Mouse (Mus musculus) c-Kit-negative CD71-positive TER-119-positive erythroid progenitor cells, embryonic 14.5 days (primary cell): ENCODE data around the gene Ccdc88c.

Source experiments
- DNase-seq: peaks from one replicate; pipeline ENCODE4 v3.0.0-alpha.2; 2013; ENCODE audit warnings: low read depth, low spot score

Gene Ccdc88c

DNA sequence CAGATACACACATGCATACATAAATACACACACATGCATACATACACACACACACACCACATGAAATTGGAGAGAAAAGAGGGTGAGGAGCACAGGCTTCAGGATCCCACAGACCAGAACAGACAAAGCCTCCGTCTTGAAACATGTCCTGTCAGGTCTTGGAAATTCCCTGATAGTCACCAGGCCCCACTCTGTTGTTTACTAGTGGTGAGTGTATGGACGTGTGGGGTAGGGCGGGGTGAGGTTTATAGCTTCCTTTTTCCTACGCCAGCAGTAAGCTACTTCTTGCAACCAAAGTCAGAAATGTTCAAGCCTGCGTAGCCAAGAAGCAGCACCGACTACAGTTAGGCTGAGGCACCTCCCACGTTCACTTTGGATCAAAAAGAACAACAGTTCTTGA lies 145.7 kb downstream of the Ccdc88c start:
- DNase-seq = no peak

DNA sequence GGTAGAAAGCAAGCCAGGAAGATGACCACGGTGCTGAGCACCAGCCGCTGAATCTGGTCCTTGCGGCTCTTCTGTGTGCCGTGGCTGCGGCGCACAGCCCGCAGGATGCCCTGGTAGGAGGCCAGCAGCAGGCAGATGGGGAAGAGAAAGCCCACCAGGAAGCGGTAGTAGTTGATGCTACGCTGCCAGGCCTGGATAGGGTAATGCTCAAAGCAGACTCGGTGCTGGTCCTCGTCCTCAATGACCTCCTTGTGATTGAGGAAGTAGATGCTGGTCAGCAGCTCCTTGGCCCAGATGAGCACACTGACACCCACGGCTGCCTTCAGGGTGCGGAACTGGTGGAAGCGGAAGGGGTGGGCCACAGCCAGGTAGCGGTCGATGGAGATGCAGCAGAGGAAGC lies 150.3 kb downstream of the Ccdc88c start:
- no peak for DNase-seq

DNA sequence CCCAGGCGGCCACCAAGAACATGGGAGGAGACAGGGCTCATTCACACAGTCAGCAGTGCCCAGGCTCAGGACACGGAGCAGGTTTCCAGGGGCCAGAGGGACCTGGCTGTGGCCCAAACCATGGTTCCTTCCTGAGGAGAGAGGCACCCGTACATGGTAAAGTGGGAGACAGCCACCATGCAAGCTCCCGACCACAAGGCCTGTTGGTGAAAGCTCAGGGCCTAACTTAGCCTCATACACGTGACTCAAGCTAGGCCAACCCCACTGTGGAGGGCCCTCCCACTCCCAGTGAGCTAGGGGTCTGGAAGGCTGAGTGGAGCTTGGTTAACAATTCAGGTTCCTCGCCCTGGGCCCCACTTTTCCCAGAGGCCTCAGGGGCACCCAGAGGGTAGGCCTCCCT lies 150.9 kb downstream of the Ccdc88c start:
- no peak for DNase-seq

DNA sequence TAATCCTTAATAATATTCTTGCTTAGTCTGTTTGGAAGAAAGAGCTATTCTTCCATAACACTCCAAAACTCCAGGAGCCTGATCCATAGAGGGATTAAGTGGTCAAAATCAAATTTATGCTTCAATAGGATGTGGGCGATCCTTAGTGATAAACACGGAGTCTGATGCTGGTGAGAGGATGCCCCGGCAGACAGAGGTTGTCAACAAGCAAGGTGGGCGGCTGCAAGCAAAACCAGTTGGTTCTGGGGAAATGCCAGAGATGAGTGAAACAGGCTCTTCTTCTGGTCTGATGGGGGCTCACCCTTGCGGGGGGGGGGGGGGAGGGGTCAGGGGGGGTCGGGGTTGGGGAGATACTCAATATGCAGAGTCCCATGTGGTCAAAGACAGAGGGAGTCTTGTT lies 152.9 kb downstream of the Ccdc88c start:
- no peak for DNase-seq

DNA sequence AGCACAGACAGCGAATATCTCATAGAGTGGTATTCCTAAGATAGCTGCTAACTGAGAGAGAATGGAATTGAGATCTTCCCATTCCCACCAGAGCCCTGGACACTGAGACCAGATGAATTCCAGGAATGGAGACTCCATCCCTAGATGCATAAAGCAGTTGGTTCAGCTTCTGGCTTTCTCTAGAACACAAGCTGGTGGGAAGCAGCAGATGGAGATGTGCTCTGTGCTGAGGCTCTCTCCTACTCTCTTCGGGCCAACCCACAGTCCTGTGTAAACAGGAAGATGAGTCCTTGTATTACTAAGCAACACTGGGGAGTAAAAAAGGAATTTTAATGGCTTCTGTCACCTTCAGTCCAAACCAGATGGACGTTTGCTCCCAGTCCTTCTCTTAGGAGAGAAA lies 153.3 kb downstream of the Ccdc88c start:
- DNase-seq = no peak

DNA sequence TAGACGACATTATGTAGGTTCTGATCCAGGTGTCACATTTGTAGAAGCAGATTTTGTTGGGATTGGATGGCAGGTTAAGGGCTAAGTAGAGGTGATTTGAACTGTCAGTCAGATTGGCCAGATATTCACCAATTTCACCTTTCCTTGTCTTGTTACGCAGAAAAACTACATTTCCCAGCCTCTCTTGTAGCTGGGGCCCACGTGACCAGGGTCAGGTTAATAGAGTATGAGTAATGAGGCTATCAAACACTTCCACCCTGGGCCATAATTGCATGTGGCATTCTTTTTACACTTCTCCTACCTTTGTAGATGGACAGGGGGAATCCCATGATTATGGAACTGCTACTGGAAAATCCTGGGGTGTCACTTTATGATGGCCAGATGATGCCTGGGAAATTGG lies 155.2 kb downstream of the Ccdc88c start:
- DNase-seq = no peak

DNA sequence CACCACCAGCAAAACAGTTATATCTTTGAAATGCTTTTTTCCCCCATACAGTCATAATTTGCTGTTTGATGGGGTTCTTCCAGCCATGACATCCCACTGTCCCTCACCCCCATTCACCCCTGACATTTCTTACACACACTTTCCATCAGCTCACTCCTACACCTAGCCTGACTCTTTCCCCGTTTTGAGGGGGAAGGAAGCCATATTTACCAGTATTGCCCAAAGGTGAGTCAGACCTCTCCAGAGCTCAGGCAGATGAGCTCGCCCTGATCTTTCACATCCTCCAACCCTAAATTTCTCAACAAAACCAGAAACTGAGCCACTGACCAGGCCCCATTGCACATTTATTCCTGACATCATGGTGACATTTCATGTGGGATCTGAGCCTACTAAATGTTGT lies 157.0 kb downstream of the Ccdc88c start:
- no peak for DNase-seq

DNA sequence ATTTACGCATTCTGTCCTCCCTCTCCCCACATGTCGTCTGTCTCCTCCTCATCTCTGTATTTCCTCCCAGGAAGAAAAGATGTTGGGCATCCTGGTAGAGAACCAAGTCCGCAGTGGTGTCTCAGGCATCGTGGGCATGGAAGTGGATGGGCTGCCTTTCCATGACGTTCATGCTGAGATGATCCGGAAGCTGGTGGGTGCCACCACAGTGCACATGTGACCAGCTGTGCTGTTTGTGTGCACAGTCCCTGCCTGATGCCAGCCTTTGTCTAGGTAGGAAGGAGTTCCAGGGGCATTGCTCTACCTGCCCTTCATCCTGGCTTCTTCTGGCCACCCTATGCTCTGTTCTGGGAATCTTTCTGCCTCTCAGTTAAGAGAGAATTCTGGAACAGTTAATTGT lies 157.6 kb downstream of the Ccdc88c start:
- DNase-seq = no peak

DNA sequence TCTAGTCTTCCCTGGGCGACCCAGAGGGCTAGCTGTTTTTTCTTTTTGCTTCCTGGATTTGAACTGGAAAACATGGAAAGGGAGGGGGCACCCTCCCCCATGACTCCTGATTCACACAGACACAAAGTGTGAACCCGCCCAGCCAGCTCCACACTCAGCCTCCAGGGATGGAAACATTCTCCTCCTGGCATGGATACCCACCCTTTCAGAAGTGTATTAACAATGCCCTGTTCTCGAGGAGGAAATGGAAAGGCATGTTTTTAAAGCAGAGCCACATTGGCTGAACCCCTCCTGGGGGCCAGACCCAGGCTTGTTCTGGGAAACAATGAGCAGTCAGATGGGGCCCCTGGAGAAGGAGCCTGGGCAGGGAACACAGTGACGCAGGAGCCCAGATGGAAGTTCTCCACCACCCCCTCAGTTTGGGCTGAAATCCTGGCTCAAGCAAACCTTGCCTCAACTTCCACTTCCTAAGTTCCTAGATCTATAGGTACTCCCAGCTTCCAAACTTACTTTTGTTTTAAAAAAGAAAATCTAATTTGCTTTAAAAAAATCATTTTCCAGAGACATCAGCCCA lies 160.7 kb downstream of the Ccdc88c start:
- DNase-seq = no peak

DNA sequence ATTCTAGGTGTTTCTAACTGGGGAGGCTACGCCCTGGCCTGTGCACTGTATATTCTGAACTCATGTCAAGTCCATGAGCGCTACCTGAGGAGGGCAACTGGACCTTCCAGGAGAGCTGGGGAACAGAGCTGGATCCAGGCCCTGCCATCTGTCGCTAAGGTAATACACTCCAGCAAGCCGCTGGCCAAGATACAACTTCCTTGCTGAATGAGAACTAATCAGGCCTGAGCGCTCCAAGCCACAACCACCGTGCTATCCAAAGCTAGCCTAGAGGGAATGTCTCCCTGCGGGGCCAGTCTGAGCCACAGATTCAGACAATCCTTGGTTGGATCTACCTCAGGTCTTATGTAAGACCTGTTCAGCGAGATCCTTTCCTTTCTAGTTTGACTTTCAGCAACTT lies 161.8 kb downstream of the Ccdc88c start:
- DNase-seq = no peak

DNA sequence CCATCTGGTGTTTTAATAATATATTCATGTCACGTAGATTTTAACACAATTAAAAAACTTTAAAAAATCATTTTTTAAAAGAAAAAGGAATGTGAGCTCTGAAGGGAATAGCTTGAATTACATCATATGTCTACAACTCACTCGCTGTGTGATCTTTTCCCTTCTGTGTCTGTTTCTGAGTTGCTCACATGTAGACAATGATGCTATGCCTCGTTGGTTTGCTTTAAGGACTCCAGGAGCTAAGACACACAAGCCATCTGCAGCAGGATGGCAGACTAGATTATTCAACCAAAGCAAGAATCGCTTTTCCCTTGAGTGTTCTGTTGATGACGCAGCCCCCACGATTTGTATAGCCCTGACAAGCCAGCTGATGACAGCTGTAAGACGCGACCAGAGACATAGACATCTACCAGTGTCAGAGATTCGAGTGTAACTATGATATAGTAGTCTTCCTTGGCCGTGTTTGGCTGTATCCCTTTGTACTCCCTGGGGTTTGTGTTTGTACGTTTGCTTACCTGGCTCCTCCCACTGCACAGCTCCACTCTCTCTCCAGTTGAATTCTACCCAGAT lies 163.3 kb downstream of the Ccdc88c start:
- DNase-seq = no peak

DNA sequence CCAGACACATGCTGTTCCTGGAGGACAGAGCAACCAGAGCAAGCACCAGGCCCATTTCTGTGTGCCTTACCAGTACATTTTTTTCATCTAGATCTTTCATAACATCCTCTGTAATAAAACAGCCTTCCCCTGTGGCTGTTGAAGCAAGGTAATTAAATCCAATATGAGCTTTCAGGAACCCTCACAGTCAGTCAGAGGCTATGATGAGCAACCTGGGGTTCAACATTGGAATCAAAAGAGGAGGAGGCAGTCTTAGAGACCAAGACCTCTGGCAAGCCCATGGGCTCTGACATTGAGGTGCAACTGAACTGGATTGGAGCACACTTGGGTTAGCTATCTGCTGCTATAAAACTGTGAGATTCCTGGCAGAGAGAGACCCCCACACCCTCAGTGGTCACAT lies 163.8 kb downstream of the Ccdc88c start:
- no peak for DNase-seq

DNA sequence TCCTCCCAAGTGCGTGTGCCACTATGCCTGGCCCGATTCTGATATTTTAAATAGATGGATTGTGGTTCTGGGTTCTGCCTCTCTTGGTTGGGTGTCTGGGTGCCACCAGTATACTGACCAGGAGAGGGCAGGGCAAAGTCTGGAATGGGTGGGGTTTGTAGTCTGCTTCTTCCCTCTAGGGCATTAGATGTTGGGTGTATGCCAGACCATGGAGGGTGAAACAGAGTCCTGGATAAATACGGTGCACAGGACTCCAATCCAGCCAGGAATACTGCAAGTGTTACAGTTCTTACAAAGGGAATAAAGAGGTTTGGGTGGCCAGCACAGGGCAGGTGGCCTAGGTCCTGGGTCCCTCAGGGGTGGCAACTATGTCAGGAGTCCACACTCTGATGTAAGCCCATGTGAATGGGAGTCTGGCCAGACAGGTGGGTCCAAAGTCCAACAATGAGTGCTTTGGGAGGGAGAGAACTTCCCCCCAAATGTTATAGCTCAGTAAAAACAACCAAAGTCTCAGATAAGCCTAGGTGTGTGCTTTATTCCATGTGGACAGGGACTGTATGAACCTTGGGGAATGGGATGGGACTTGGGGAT lies 165.9 kb downstream of the Ccdc88c start:
- DNase-seq = no peak

DNA sequence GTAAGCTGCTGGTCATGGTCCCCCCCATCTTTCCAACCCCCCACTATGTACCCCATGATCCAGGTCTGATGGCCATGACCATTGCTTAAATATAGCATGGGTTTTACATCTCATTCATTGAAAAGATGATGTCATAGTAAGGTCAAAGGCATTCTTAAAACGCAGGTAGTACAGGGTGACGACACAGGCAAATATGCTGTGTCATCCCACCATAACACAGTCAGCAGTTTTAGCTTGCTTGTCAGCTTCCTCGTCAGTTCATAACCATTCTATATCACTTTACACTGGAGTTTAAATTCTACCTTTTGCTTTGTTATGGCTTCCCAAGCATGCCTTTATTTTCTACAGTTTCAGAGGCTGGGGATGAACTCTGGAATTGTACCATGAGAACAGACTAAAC lies 166.6 kb downstream of the Ccdc88c start:
- peak; percentile 2 for DNase-seq
